Mouse (Mus musculus) ES-Bruce4 (cell line): ENCODE measurements around the gene Klk1b16. TPM values are rescaled to one million over a fixed set of nuclear protein-coding genes. Genes with fewer than 3 reads are reported as not detected.
"Not testable (repeated sequence)": the region's sequence is repeated elsewhere in the genome, so short reads cannot be mapped to it uniquely, and the experiment has no call there.

Experiments
- H3K27ac ChIP-seq: 2 replicates; pipeline ENCODE4 v1.5.1; 2012; ENCODE audit warnings: low read length, inconsistent platforms; ENCODE audit not compliant: insufficient read depth
- H3K27me3 ChIP-seq: 2 replicates; pipeline ENCODE4 v1.6.1; 2012; ENCODE audit warnings: mild to moderate bottlenecking, low read length, inconsistent platforms; ENCODE audit not compliant: control insufficient read depth, poor library complexity, insufficient read depth, severe bottlenecking
- H3K36me3 ChIP-seq: 2 replicates; pipeline ENCODE4 v1.6.1; 2012; ENCODE audit warnings: inconsistent platforms, mild to moderate bottlenecking, low read length, moderate library complexity; ENCODE audit not compliant: control insufficient read depth, poor library complexity, insufficient read depth, severe bottlenecking
- H3K4me1 ChIP-seq: one replicate; pipeline ENCODE4 v1.8.1; 2011; ENCODE audit warnings: low read length; ENCODE audit not compliant: control insufficient read depth, insufficient read depth
- H3K4me3 ChIP-seq: 2 replicates; pipeline ENCODE4 v1.5.1; 2011; ENCODE audit warnings: low read depth, mild to moderate bottlenecking, low read length
- H3K9ac ChIP-seq: 2 replicates; pipeline ENCODE4 v1.6.1; 2012; ENCODE audit warnings: low read depth, mild to moderate bottlenecking, inconsistent platforms; ENCODE audit not compliant: poor library complexity, severe bottlenecking
- H3K9me3 ChIP-seq: replicated peaks from 2 replicates; pipeline ENCODE4 v1.6.1; 2012; ENCODE audit warnings: mild to moderate bottlenecking, low read length, inconsistent platforms; ENCODE audit not compliant: control insufficient read depth, poor library complexity, insufficient read depth, severe bottlenecking
- CTCF ChIP-seq: IDR thresholded peaks from one replicate; pipeline ENCODE4 v1.8.1; 2011; ENCODE audit warnings: low read depth, low read length
- EP300 ChIP-seq: IDR thresholded peaks from 2 replicates; pipeline ENCODE4 v1.6.1; 2011; ENCODE audit warnings: low read depth, low read length; ENCODE audit not compliant: insufficient read depth
- POLR2A ChIP-seq: IDR thresholded peaks from one replicate; pipeline ENCODE4 v1.8.1; 2011; ENCODE audit warnings: low read length; ENCODE audit not compliant: insufficient read depth
- polyA plus RNA-seq: library from polyadenylated mRNA; stranded (reverse); fragments of >200 nt; gene quantifications from 2 replicates; pipeline ENCODE4 v1.2.4, GENCODE M21; 2011; ENCODE audit warnings: low read depth; ENCODE audit not compliant: missing spikeins, insufficient read depth, insufficient read length

Klk1b16 gene
- polyA plus RNA-seq, result not detected in 2 replicates

DNA sequence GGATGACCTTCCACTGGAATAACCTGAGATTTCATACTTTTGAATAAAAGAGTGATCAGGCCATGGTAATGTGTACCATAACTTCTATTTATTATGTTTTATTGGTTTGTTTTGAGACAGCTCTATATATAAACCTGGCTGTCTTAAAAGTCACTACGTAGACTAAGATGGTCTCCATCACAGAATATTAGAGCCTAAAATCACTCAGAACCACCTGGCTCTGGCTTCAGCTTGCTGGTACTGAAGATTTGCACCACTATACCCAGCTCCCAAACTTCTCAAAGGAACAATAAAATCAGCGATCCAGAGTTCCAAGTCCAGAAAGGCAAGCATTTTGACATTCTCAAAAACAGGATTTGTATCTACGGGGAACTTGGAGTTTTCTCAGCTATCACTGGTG is at the start of gene Klk1b16:
Gene Klk1b16, plus strand, starts transcription at position 301 of the 400 bp plus-strand sequence.
- Histone ChIP-seq H3K36me3 (no peaks in the 10 kb centered on the region), H3K27me3 (no peaks in the 10 kb centered on the region), H3K4me1 (no peaks in the 10 kb centered on the region), H3K27ac (no peak within 1 kb of the TSS), H3K9ac (no peak within 1 kb of the TSS), H3K9me3 (no peaks in the 10 kb centered on the region), H3K4me3 (no peak within 1 kb of the TSS)
- no peak for TF ChIP-seq EP300
- no peak for TF ChIP-seq CTCF

DNA sequence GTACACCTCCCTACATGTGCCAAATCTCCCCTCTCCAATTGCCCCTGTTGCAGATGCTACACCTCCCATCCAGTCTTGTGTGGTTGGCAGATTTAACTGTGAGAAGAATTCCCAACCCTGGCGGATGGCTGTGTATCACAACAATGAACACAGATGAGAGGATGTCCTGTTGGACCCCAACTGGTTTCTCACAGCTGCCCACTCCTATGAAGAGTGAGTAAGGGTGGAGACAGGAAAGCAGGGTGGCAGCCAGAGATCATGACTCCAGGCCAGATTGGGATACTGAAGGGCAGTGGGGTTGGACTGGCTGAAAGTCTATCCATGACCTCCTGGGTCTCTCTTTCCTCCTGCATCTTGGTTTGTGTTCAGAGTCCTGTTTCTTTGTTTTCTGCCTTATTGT is 40.5 kb upstream of the Klk1b16 start:
- Histone ChIP-seq H3K36me3 (no peaks in the 10 kb centered on the region), H3K27ac (no peak overlapping the region), H3K27me3 (no peaks in the 10 kb centered on the region), H3K4me3 (no peak overlapping the region), H3K4me1 (no peaks in the 10 kb centered on the region), H3K9me3 (no peaks in the 10 kb centered on the region), H3K9ac (no peak overlapping the region)
- TF ChIP-seq EP300, result no peak

- H3K9ac ChIP-seq, H3K4me3 ChIP-seq, H3K4me1 ChIP-seq, H3K9me3 ChIP-seq, H3K27me3 ChIP-seq, H3K27ac ChIP-seq, H3K36me3 ChIP-seq: not testable (repeated sequence)
Measured at GRCm38 (mm10) chr7:44102028-44102427, 34.5 kb upstream of the Klk1b16 start, which contains the start of gene Klk1b21. TSS of gene Klk1b21 (plus strand) at chr7:44102328.

- H3K4me1 ChIP-seq, result peaks cover 3% of the 10 kb centered on the region
- H3K36me3 ChIP-seq, result no peaks in the 10 kb centered on the region
- no peaks in the 10 kb centered on the region for H3K9me3 ChIP-seq
- no peak within 1 kb of the TSS for H3K9ac ChIP-seq
- no peak within 1 kb of the TSS for H3K4me3 ChIP-seq
- no peak within 1 kb of the TSS for H3K27ac ChIP-seq
- no peaks in the 10 kb centered on the region for H3K27me3 ChIP-seq
- TF ChIP-seq EP300 (no peak), CTCF (no peak), POLR2A (no peak)
Measured at GRCm38 (mm10) chr7:44112373-44112772, 24.2 kb upstream of the Klk1b16 start, which contains the start of gene Klk1b22. TSS of gene Klk1b22 (plus strand) at chr7:44112673.

GRCm38 (mm10) chr7:44123445-44123844 is 13.1 kb upstream of the Klk1b16 start:
- Histone ChIP-seq H3K4me1 (no peaks in the 10 kb centered on the region), H3K4me3 (no peak overlapping the region)

DNA sequence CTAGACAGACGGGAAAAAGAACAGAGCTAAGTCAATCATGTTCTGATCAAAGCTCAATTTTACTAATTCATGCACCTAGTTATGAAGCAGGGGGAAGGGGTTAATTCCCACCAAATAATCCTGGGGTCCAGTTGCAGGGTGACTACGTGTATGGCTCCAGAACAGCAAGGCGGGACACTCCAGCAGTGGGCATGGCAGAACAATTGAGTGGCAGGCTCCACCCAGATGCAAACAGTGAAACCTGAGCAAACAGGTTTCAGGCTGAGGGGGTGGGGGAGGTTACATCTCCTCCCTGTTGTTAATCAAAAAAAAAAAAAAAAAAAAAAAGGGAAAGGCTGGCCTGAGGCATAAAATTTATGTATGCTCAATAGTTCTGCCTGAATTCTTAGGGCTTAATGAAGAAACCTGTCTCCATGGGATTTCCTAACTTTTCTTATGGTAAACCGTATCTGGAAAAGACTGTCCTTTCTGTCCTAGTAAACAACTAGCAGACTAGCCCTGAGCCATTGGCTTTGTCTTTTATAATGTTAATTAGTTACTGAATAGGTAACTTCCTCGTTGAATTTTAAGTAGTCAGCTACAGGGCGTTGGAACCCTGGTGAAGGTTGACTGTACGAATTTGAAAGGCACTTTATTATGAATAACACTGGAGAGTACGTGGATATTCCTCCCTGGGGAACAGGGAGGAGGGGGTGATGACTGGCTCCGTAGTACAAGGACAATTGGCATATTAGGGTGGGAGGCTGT is 42.9 kb downstream of the Klk1b16 start:
- H3K27me3 ChIP-seq, result no peaks in the 10 kb centered on the region
- H3K9me3 ChIP-seq, result peaks cover 38% of the 10 kb centered on the region
- H3K27ac ChIP-seq, result peak overlapping the region; percentile 11; the same call in 1 of the 2 replicates
- no peak overlapping the region for H3K4me3 ChIP-seq
- H3K36me3 ChIP-seq, result no peaks in the 10 kb centered on the region
- TF ChIP-seq EP300 (no peak), POLR2A (no peak), CTCF (no peak)
- no peak overlapping the region for H3K9ac ChIP-seq
- no peaks in the 10 kb centered on the region for H3K4me1 ChIP-seq

More at GRCm38 (mm10) chr7:44123445-44123844, 13.1 kb upstream of the Klk1b16 start:
- no peaks in the 10 kb centered on the region for H3K27me3 ChIP-seq
- 0 out of 2 replicates have a peak, but pooled peaks cover 2% of the 10 kb centered on the region for H3K9me3 ChIP-seq
- no peak for TF ChIP-seq EP300
- no peak for TF ChIP-seq CTCF
- no peak for TF ChIP-seq POLR2A
- H3K36me3 ChIP-seq, result no peaks in the 10 kb centered on the region
- H3K27ac ChIP-seq, result no peak overlapping the region
- no peak overlapping the region for H3K9ac ChIP-seq

- not testable (repeated sequence) for H3K9ac ChIP-seq, H3K27ac ChIP-seq, H3K4me1 ChIP-seq, H3K27me3 ChIP-seq, H3K4me3 ChIP-seq, H3K36me3 ChIP-seq, H3K9me3 ChIP-seq
Measured at GRCm38 (mm10) chr7:44186516-44186915, 49.9 kb downstream of the Klk1b16 start.

- H3K4me1 ChIP-seq, H3K9me3 ChIP-seq, H3K27ac ChIP-seq: not testable (repeated sequence)
Measured at GRCm38 (mm10) chr7:44187936-44188335, 51.4 kb downstream of the Klk1b16 start, which contains the start of gene Klk1b24. TSS of gene Klk1b24 (plus strand) at chr7:44188236.

More at GRCm38 (mm10) chr7:44187936-44188335, 51.4 kb downstream of the Klk1b16 start, which contains the start of gene Klk1b24:
- not testable (repeated sequence) for H3K9ac ChIP-seq, H3K27me3 ChIP-seq, H3K36me3 ChIP-seq, H3K4me3 ChIP-seq
